7 mouse cellular contexts compared by ENCODE assay signal in genomic region chr3:95315094-95315843, GRCm38 (mm10). TPM values are rescaled to one million over a fixed set of nuclear protein-coding genes. Genes with fewer than 3 reads are reported as not detected.
DNase-seq lines count a peak whose midpoint lies in the region; ATAC-seq lines count a peak whose summit lies in the region.

No protein-coding gene starts in this region.

- DNase-seq in adrenal gland, adult (ENCODE audit: inconsistent age in 2 of 2, low spot score in 1 of 2): peak; percentile 94 to 97
- DNase-seq in embryo, embryonic 10 days (ENCODE audit: low spot score): peak; percentile 89
- peak; percentile 93 for DNase-seq in gastrocnemius, postnatal 25 days
- DNase-seq in midbrain, embryonic 14.5 days: peak; percentile 88
- DNase-seq in spleen, adult 12 weeks (ENCODE audit: low spot score): peak; percentile 90

- no peaks in the 10 kb centered on the region for H3K9me3 ChIP-seq in intestine, embryonic 15.5 days
- no peaks in the 10 kb centered on the region for H3K9me3 ChIP-seq in limb, embryonic 12.5 days
- H3K9me3 ChIP-seq in midbrain, embryonic 14.5 days (ENCODE audit: control insufficient read depth, low read length): no peaks in the 10 kb centered on the region

- H3K4me1 ChIP-seq in intestine, embryonic 15.5 days (replicated peaks): peaks cover 29% of the 10 kb centered on the region
- H3K4me1 ChIP-seq in limb, embryonic 12.5 days (replicated peaks): peaks cover 27% of the 10 kb centered on the region
- peaks cover 15% of the 10 kb centered on the region for H3K4me1 ChIP-seq in midbrain, embryonic 14.5 days (ENCODE audit: control insufficient read depth, insufficient read depth, low read length)

- no peaks in the 10 kb centered on the region for H3K27me3 ChIP-seq in intestine, embryonic 15.5 days (replicated peaks)
- no peaks in the 10 kb centered on the region for H3K27me3 ChIP-seq in limb, embryonic 12.5 days
- no peaks in the 10 kb centered on the region for H3K27me3 ChIP-seq in midbrain, embryonic 14.5 days (ENCODE audit: control insufficient read depth, insufficient read depth, low read length)

- peak; percentile 93 for ATAC-seq in intestine, embryonic 15.5 days
- peak; percentile 91 for ATAC-seq in limb, embryonic 12.5 days (ENCODE audit: insufficient number of reproducible peaks, insufficient read depth, low FRiP score, low TSS enrichment, low read depth)
- peak; percentile 90 for ATAC-seq in midbrain, embryonic 14.5 days (ENCODE audit: low FRiP score, low TSS enrichment)

- H3K36me3 ChIP-seq in intestine, embryonic 15.5 days: peaks cover 2% of the 10 kb centered on the region; the same call in 1 of the 2 replicates
- H3K36me3 ChIP-seq in limb, embryonic 12.5 days: peaks cover 13% of the 10 kb centered on the region
- H3K36me3 ChIP-seq in midbrain, embryonic 14.5 days (ENCODE audit: control insufficient read depth, insufficient read depth, low read length): peaks cover 5% of the 10 kb centered on the region

- H3K9ac ChIP-seq in intestine, embryonic 15.5 days: peak overlapping the region; percentile 99
- H3K9ac ChIP-seq in limb, embryonic 12.5 days (replicated peaks): peak overlapping the region; percentile 99
- H3K9ac ChIP-seq in midbrain, embryonic 14.5 days (replicated peaks; ENCODE audit: low read length): peak overlapping the region; percentile 98

- peak overlapping the region; percentile 90 for H3K4me2 ChIP-seq in intestine, embryonic 15.5 days (replicated peaks)
- H3K4me2 ChIP-seq in limb, embryonic 12.5 days: peak overlapping the region; percentile 82
- peak overlapping the region; percentile 78 for H3K4me2 ChIP-seq in midbrain, embryonic 14.5 days (ENCODE audit: low read length)

- H3K27ac ChIP-seq in intestine, embryonic 15.5 days: peak overlapping the region; percentile 94
- peak overlapping the region; percentile 97 for H3K27ac ChIP-seq in limb, embryonic 12.5 days
- peak overlapping the region; percentile 91 for H3K27ac ChIP-seq in midbrain, embryonic 14.5 days (replicated peaks; ENCODE audit: low read depth, low read length)

- peak overlapping the region; percentile 91 for H3K4me3 ChIP-seq in intestine, embryonic 15.5 days (replicated peaks)
- H3K4me3 ChIP-seq in limb, embryonic 12.5 days (replicated peaks): peak overlapping the region; percentile 87
- H3K4me3 ChIP-seq in midbrain, embryonic 14.5 days (replicated peaks; ENCODE audit: low read depth, low read length): peak overlapping the region; percentile 88

- WGBS in intestine, embryonic 15.5 days: under 1% methylated on average over 62 of the region's 71 CpGs
- WGBS in limb, embryonic 12.5 days: under 1% methylated on average over 65 of the region's 71 CpGs
- under 1% methylated on average over 70 of the region's 71 CpGs for WGBS in midbrain, embryonic 14.5 days

RNA-seq across cellular contexts. Expression of gene Cers2, which starts 0.7 kb away (rescaled TPM):
- 10 to 100 TPM; 20.3 to 21.7 TPM for total RNA-seq in gastrocnemius, postnatal 25 days (2021)
- polyA plus RNA-seq in intestine, embryonic 15.5 days (2015; fragmentation: Nextera tagmentation; extraction: Ambion mirVana): 146 and 148 TPM in 2 replicates
- 158 and 170 TPM in 2 replicates for polyA plus RNA-seq in limb, embryonic 12.5 days (2016; fragmentation: Nextera tagmentation; extraction: Ambion mirVana)
- polyA plus RNA-seq in midbrain, embryonic 14.5 days (2014; fragmentation: Nextera tagmentation; extraction: Ambion mirVana): 70.6 and 83.2 TPM in 2 replicates

RNA-seq across cellular contexts. Expression of gene Anxa9, which starts 8.3 kb away (rescaled TPM):
- under 1 TPM; 0.15 to 0.27 TPM for total RNA-seq in gastrocnemius, postnatal 25 days (2021)
- polyA plus RNA-seq in intestine, embryonic 15.5 days (2015; fragmentation: Nextera tagmentation; extraction: Ambion mirVana): 1.4 and 1.6 TPM in 2 replicates
- polyA plus RNA-seq in limb, embryonic 12.5 days (2016; fragmentation: Nextera tagmentation; extraction: Ambion mirVana): 1.8 and 1.9 TPM in 2 replicates
- polyA plus RNA-seq in midbrain, embryonic 14.5 days (2014; fragmentation: Nextera tagmentation; extraction: Ambion mirVana): 0.45 and 0.55 TPM in 2 replicates

RNA-seq across cellular contexts. Expression of gene Prune1, which starts 33.4 kb away (rescaled TPM):
- total RNA-seq in gastrocnemius, postnatal 25 days (2021): 10 to 100 TPM; 36.5 to 38.3 TPM
- polyA plus RNA-seq in intestine, embryonic 15.5 days (2015; fragmentation: Nextera tagmentation; extraction: Ambion mirVana): 15.5 and 15.7 TPM in 2 replicates
- polyA plus RNA-seq in limb, embryonic 12.5 days (2016; fragmentation: Nextera tagmentation; extraction: Ambion mirVana): 25.2 and 25.9 TPM in 2 replicates
- 59.4 TPM in 2 replicates for polyA plus RNA-seq in midbrain, embryonic 14.5 days (2014; fragmentation: Nextera tagmentation; extraction: Ambion mirVana)

RNA-seq across cellular contexts. Expression of gene Mindy1, which starts 34.1 kb away (rescaled TPM):
- total RNA-seq in gastrocnemius, postnatal 25 days (2021): 10 to 100 TPM; 19.9 to 22.8 TPM
- 36.1 and 38.4 TPM in 2 replicates for polyA plus RNA-seq in intestine, embryonic 15.5 days (2015; fragmentation: Nextera tagmentation; extraction: Ambion mirVana)
- polyA plus RNA-seq in limb, embryonic 12.5 days (2016; fragmentation: Nextera tagmentation; extraction: Ambion mirVana): 36.4 and 38.7 TPM in 2 replicates
- 44.2 and 48.2 TPM in 2 replicates for polyA plus RNA-seq in midbrain, embryonic 14.5 days (2014; fragmentation: Nextera tagmentation; extraction: Ambion mirVana)

RNA-seq across cellular contexts. Expression of gene Setdb1, which starts 41.7 kb away (rescaled TPM):
- total RNA-seq in gastrocnemius, postnatal 25 days (2021): 10 to 100 TPM; 10.2 to 11.8 TPM
- 29.2 and 31.2 TPM in 2 replicates for polyA plus RNA-seq in intestine, embryonic 15.5 days (2015; fragmentation: Nextera tagmentation; extraction: Ambion mirVana)
- 63.7 and 67.2 TPM in 2 replicates for polyA plus RNA-seq in limb, embryonic 12.5 days (2016; fragmentation: Nextera tagmentation; extraction: Ambion mirVana)
- polyA plus RNA-seq in midbrain, embryonic 14.5 days (2014; fragmentation: Nextera tagmentation; extraction: Ambion mirVana): 36.8 and 53.6 TPM in 2 replicates

Comparison
In these comparisons a context has a peak if more than half of its experiments do, and no peak if none do; other contexts are left out.
1. Peak in every context shown above with its lines: DNase-seq, ATAC-seq, H3K4me3 ChIP-seq and H3K27ac ChIP-seq.